Mouse (Mus musculus) adrenal gland, postnatal 36 days (tissue): ENCODE data around the gene Sugp2. TPM values are rescaled to one million over a fixed set of nuclear protein-coding genes. Genes with fewer than 3 reads are reported as not detected.
"Not testable (repeated sequence)": the region's sequence is repeated elsewhere in the genome, so short reads cannot be mapped to it uniquely, and the experiment has no call there.

Source experiments
- DNase-seq, 2 experiments: peaks; one replicate each; pipeline ENCODE4 v3.0.0; 2021; ENCODE audit warnings: mixed read lengths in 1 of 2
- long read RNA-seq, 2 experiments: library from polyadenylated mRNA; stranded (forward); transcript quantifications; one replicate each; pipeline ENCODE4 v2.0.0; 2021; ENCODE audit warnings: borderline sequencing depth in 2 of 2
- total RNA-seq, 2 experiments: library from RNA; stranded (reverse); gene quantifications; 2 replicates each; pipeline ENCODE4 v1.2.3; 2021

Sugp2 gene
- 10 to 100 TPM; 24.0 to 34.1 TPM for total RNA-seq
- long read RNA-seq, experiment 1, full-length matches to known transcripts: 1 of 13 reads
- long read RNA-seq, experiment 1, partial matches to known transcripts: 7 of 13 reads
- long read RNA-seq, experiment 1, other reads (novel, unspliced or antisense): 5 of 13 reads
- long read RNA-seq, experiment 2, full-length matches to known transcripts: 3 of 10 reads
- long read RNA-seq, experiment 2, partial matches to known transcripts: 3 of 10 reads
- long read RNA-seq, experiment 2, other reads (novel, unspliced or antisense): 4 of 10 reads

DNA sequence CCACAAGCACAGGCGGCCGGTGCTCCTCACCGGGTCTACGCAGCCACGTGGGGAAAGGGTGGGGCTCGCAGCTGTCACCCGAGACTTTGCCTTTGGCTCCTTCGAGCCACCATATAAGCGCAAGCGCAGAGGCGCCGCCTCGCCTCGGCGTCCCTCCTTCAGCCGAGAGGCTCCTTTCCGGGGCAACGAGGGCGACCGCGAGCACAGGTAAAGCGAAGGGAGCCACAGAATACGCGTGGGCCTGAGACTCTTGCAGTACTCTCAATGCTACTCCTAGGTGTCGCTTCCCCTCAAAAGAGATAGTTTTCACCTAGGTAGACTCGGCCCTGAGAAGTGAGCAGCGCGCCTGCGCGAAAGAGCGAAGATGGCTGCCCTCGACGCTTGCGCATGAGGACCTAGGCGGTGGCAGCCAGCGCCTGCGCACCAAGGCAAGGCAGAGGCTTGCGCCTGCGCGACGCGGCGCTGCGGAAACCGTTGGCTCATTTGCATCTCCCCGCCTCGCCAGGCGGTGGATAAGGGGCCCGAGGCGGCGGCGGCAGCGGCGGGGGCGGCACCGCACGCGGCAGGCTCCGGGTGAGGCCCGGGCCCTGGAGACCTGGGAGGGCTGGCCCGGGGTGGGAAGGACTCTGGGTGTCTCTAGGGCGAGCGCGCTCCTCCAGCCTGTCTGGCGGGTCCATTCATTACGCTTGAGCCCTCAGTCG lies at the start of gene Sugp2, which contains the start of gene Armc6:
Gene Sugp2 (plus strand): TSS at position 147 of the 701 bp plus-strand sequence.
Gene Armc6 (minus strand): TSS at position 387 of the 701 bp plus-strand sequence.
- peak; percentile 96 to 97 for DNase-seq

- peak in 1 of 2 experiments; percentile 47 for DNase-seq
Measured at GRCm38 (mm10) chr8:70188707-70189106, 45.3 kb upstream of the Sugp2 start.

- no peak for DNase-seq
Measured at GRCm38 (mm10) chr8:70193238-70193637, 40.8 kb upstream of the Sugp2 start.

DNA sequence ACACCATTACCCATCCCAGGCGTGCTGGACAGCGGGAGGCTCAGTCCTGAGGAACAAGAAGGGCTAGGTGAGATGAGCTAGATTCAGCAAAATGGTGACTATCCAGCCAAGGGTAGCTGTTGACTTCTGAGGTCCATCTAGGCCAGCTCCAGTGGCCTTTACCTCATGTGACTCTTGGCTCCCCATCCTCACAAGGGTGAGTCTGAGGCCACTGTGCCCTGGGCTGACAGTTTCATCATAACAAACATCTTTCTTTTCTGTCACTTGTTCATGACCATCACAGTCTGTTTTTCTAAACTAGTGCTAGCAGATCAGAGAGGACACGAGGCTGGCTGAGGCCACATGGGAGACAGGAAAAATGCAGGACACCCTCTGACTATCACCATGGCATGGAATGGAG lies 39.8 kb upstream of the Sugp2 start:
- DNase-seq: peak in 1 of 2 experiments; percentile 53

GRCm38 (mm10) chr8:70195762-70196161 lies 38.3 kb upstream of the Sugp2 start:
- DNase-seq: no peak

DNA sequence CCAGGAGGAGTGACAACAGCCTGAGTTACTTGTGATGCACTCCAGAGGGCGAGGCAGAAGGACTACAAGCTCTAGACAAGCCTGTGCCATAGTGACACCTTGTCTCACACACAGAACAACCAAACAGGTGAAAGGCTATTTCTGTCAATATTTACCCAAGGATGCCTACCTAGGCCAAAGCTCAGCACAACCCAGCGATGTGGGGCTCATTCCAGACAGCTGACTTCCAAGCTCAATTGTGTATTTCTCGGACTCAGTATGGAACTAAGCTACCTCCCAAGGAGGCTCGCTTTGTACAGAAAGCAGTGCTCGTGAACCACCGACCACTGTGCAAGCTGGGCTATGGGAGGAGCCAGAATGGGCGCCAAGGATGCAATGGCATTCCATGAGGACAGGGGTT lies 36.4 kb upstream of the Sugp2 start:
- no peak for DNase-seq

GRCm38 (mm10) chr8:70200098-70200681 lies 33.8 kb upstream of the Sugp2 start:
- DNase-seq: peak in 1 of 2 experiments; percentile 31

GRCm38 (mm10) chr8:70201417-70201816 lies 32.6 kb upstream of the Sugp2 start:
- DNase-seq: no peak

DNA sequence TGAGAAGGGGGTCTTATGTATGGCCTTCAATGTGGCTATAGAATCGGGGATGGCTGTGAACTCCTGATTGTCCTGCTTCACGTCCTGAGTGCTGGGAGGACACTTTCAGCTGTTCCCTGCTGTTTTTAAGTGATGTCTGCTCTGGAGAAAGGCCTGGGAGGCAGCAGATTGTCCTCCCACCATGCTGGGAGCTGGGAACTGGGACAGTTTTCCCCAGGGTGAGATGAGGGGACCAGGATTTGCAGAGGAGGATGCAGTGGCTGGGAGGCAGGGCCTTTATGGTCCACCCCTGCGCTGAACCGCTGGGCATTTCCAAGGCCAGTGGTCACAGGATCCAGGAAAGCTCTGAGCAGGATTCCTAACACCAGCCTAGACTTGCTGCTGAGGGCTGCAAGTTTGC lies 31.0 kb upstream of the Sugp2 start:
- DNase-seq: no peak

DNA sequence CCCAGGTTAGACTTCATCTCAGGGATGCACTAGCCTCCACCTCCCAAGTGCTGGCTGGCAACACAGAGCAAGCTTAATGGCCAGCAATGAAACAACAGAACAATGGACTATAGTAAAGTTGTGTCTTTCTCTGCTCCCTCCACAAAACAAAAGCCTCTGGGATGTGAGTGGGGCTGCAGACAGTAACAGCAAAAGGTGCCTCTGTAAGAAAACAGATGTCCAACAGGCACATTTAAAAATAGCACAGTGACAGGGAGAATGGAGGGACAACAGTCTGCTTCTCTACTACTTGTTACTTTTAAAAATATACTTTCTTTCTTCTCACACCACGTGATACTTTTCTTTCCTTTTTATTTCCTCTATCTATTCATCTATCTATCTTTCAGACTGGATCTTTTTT lies 29.3 kb upstream of the Sugp2 start:
- DNase-seq: no peak

- no peak for DNase-seq
Measured at GRCm38 (mm10) chr8:70208130-70208529, 25.9 kb upstream of the Sugp2 start.

DNA sequence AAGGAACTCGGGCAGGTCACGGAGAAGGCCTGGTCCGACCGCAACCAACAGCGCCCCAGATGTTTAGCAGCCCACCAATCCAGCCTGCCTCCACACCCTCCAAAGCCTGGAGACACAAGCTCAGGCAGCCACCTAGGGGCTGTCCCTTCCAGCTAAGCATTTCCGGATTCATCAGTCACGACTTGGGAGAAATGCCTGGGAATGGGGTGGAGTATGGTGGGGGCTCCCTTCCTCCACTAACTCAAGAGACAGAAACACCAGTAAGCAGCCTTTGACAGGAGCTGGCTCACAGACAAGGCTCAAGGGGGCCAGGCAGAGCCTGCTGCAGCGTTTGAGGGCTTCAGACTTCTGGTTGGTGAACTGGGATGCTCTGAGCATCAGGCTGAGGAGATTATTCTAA lies 23.5 kb upstream of the Sugp2 start:
- no peak for DNase-seq

- no peak for DNase-seq
Measured at GRCm38 (mm10) chr8:70211275-70211674, 22.8 kb upstream of the Sugp2 start.

DNA sequence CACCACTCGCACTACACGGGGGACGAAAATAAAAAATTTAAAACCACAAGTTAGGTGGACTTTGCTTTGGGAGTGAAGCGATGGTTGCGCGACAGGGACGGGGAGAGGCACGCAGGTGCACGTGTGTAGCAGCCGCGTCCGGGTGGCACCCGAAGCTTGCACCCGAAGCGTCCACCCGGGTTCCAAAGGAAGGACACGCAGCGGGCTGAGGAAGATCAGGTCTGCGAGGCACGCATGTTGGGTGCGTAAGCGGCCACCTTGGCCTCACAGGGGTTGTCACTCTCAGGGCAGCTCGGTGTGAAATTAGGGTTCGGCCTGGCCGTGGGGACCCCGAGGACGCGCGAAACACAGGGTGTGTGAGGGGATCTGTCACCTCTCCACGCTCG lies 22.3 kb upstream of the Sugp2 start:
- peak; percentile 49 to 63 for DNase-seq

GRCm38 (mm10) chr8:70212112-70213055 lies 21.6 kb upstream of the Sugp2 start, which contains the start of gene Slc25a42:
TSS of gene Slc25a42 (minus strand) at chr8:70212305.
- peak; percentile 96 to 98 for DNase-seq

DNA sequence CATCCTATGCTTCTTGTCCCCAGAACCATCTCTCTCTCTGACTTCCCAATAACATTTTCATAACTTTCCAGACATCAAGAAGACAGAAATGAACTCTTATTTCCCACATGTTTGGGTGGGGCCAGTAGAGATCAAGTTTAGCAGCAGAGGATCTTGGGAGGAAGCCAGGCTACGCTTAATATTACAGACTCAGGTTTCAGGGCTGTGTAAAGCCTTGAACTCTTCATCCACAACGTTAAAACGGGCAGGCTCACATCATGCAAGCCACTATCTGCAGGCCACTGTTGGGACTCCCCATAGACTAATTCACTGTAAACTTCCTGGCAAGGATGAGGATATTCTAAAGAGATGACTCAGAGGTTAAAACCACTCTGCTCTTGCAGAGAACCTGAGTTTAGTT lies 19.6 kb upstream of the Sugp2 start:
- DNase-seq: no peak

DNA sequence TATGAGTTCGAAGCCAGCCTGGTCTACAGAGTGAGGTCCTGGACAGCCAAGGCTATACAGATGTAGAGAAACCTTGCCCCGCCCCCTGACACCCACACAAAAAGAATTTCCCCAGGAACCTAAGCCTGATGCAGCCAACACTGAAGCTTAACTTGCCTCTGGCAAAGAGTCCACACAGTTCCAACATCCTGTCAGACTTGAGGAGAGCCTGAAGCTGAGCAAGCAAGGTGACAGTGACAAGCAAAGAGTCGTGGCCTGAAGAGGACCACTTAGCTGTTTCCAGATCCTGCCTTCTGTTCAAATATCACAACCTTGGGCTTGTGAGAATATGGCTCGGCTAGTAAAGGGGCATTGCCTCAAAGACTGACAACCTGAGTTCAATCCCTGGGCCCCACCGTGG lies 18.9 kb upstream of the Sugp2 start:
- DNase-seq: no peak

DNA sequence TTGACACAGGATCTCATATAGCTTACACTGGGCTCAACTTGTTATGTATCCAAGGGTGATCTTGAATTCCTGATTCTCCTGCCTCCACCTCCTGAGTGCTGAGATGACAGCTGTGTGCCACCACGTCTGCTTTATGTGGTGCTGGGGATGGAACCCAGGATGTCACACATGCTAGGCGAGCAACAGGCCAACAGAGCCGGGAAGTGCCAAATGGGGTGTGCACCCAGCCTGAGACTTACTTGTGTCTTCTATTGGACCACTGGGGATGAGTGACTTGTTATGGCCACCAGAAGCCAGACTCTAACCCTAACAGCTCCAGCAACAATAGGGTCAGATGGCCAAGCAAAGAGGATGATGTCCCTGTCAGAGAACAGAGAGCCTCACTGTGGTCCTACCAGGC lies 17.9 kb upstream of the Sugp2 start:
- not testable (repeated sequence) for DNase-seq

GRCm38 (mm10) chr8:70216566-70216965 lies 17.5 kb upstream of the Sugp2 start:
- DNase-seq: peak; percentile 66 to 72

GRCm38 (mm10) chr8:70217441-70217840 lies 16.6 kb upstream of the Sugp2 start:
- no peak for DNase-seq

GRCm38 (mm10) chr8:70219107-70219684 lies 14.8 kb upstream of the Sugp2 start:
- no peak for DNase-seq
